Mouse (Mus musculus) forebrain, embryonic 13.5 days (tissue): ENCODE measurements around the gene Arl3. TPM values are rescaled to one million over a fixed set of nuclear protein-coding genes. Genes with fewer than 3 reads are reported as not detected.

Experiments used
- ATAC-seq: fragments of 200-750 bp; cut with Nextera tagmentation; 2 replicates; pipeline ENCODE4 v1.8.0; 2017
- H3K27ac ChIP-seq: fragments of 300-500 bp; sonication (generic); 2 replicates; pipeline ENCODE4 v1.5.1; 2015; ENCODE audit warnings: inconsistent platforms, mild to moderate bottlenecking, moderate library complexity
- H3K27me3 ChIP-seq: fragments of 300-500 bp; sonication (generic); 2 replicates; pipeline ENCODE4 v1.6.1; 2015; ENCODE audit warnings: mild to moderate bottlenecking, inconsistent platforms
- H3K36me3 ChIP-seq: fragments of 300-500 bp; sonication (generic); 2 replicates; pipeline ENCODE4 v1.6.1; 2015; ENCODE audit warnings: mild to moderate bottlenecking, inconsistent platforms; ENCODE audit not compliant: poor library complexity, severe bottlenecking
- H3K4me1 ChIP-seq: fragments of 300-500 bp; sonication (generic); 2 replicates; pipeline ENCODE4 v1.6.1; 2015; ENCODE audit warnings: inconsistent platforms
- H3K4me2 ChIP-seq: fragments of 300-500 bp; sonication (generic); 2 replicates; pipeline ENCODE4 v1.6.1; 2015; ENCODE audit warnings: inconsistent platforms, mild to moderate bottlenecking, moderate library complexity
- H3K4me3 ChIP-seq: fragments of 300-500 bp; sonication (generic); 2 replicates; pipeline ENCODE4 v1.5.1; 2015; ENCODE audit warnings: mild to moderate bottlenecking, inconsistent platforms
- H3K9ac ChIP-seq: fragments of 300-500 bp; sonication (generic); 2 replicates; pipeline ENCODE4 v1.6.1; 2015; ENCODE audit warnings: mild to moderate bottlenecking, inconsistent platforms
- H3K9me3 ChIP-seq: fragments of 300-500 bp; sonication (generic); replicated peaks from 2 replicates; pipeline ENCODE4 v1.6.1; 2016; ENCODE audit warnings: inconsistent platforms
- WGBS: fragments of 180-500 bp; shearing (Covaris S2); methylation state at CpG from one replicate; pipeline ENCODE4 v1.1.7; 2015; 5-methylcytosine and 5-hydroxymethylcytosine counted together
- polyA plus RNA-seq: library from polyadenylated mRNA; unstranded; fragments of >200 nt; fragmentation: Nextera tagmentation; extraction: Ambion mirVana; gene quantifications from 2 replicates; pipeline ENCODE4 v1.2.1, GENCODE M21; 2015

Gene Arl3
- polyA plus RNA-seq, 1 experiment from 2014 or later: 245 TPM

DNA sequence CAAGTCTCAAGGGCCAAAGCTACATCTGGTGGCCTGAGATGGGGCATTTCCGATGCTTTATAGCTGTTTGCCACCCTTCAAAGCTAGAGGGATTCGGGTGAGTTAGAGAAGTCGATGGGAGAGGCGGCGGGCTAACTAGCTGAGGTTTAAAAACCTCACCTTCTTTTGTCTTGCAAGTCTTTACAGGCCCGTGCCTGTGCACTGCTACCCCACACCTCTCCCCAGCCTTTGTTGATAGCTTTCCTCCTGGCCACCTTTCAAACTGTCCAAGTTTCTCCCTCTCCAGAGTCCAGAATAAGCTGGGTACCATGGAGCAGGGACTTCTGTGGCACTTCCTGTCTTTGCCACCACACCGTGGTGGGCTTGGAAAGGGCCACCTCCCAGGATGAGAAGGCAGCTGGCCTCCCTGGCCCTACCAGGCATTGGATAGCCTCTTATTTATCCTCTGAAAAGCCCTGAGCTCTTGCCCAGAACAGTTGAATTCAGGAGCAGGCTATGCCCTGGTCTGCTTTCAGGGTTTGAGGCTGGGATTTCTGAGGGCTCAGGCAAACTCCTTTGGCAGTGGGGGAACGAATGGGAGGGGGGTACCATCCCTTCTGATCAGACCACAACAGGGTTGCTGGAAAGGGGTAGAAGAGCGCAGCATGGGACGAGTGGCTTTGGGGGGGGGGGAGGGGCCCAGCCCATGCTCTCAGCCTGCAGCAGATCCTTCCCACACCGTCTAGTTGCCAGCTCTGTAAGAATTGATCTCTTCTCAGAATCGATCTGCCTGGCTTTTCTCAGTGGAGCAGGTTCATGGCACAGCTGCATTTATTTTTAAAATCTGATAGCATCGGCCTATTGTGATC is 43.2 kb downstream of the Arl3 start:
- Histone ChIP-seq H3K9me3 (no peaks in the 10 kb centered on the region), H3K4me1 (peaks cover 90% of the 10 kb centered on the region), H3K27ac (peak overlapping the region; percentile 91), H3K9ac (peak overlapping the region; percentile 61), H3K4me2 (peak overlapping the region; percentile 69), H3K4me3 (peak overlapping the region; percentile 32; the same call in 1 of the 2 replicates), H3K27me3 (no peaks in the 10 kb centered on the region), H3K36me3 (peaks cover 8% of the 10 kb centered on the region; the same call in 1 of the 2 replicates)
- WGBS: 8% methylated on average over 13 of the region's 13 CpGs
- ATAC-seq: no peak

DNA sequence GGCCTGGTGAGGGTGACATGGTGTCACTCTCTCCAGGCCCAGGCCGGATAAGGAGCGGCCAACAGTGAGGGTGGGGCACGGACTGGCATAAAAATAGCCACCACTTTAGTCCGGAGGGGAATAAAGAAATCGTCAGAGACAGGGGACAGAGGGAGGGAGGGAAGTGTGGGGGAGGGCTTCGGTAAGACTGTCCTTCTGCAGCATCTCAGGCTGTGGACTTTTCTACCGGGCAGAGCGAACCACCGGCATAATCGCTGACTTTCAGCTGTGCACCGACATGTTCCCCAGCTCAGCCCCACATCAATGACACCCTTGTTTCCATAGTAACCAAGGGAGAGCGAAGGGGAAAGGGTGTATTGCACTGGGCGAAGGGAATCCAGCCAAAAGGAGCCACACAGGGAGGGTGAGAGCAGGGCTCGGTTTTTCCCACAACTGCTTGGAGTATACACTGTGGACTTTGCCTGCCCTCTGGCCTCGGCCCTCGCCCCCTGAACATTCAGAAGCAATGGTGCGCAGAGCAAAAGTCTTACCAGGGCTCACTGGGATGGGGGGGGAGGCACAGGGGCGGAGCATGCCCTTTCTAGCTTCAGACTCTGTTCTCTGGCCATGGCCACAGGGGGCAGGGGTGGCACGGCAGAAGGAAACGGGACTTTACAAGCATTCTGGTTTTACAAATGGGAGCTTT is 44.3 kb downstream of the Arl3 start:
- Histone ChIP-seq H3K27me3 (no peaks in the 10 kb centered on the region), H3K27ac (peak overlapping the region; percentile 91), H3K4me3 (peak overlapping the region; percentile 32), H3K4me1 (peaks cover 100% of the 10 kb centered on the region), H3K9ac (peak overlapping the region; percentile 61), H3K9me3 (no peaks in the 10 kb centered on the region), H3K4me2 (peak overlapping the region; percentile 69), H3K36me3 (0 out of 2 replicates have a peak, but pooled peaks cover 1% of the 10 kb centered on the region)
- WGBS: under 1% methylated on average over 20 of the region's 20 CpGs
- peak; percentile 62 for ATAC-seq

DNA sequence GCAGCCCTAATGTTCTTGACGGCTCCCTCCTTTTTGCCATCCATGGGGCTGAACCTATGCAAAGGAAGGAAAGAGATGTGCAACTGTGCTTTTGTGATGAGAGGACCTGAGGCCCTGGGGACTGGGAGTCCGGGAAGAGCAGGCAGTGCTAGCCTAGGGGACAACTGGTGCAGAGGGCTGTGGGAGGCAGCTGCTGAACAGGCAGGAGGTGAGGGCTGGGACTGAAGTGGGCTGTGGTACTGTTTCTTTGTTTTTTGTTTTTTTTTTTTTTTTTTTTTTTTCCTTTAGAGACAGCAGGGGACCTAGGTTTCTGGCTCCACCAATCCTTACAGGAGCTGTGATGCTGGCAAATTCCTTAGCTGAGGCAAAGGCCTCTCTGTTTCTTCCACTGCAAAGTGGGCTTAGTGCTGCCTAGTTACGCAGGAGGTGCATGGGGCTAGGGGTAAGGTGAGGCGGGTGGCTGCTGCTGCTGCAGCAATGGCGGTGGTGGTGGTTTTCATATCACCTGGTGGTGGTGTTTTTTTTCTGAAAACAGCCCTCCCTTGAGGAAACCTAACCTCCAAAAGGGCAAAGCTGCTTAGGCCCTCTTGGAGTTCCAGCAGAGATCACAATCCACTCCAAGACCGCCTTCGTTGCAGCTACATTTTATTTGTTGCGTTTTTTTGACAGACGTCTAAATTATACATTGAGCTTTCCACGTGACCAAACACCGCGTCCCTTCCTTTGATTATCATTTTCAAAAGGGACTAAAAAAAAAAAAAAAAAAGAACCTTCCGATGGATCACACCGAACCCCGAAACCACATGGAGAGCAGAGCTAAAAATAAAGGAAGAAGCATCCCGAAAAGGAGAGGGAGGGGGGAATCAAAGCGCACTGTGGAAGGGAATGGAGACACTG is 45.1 kb downstream of the Arl3 start:
- 8% methylated on average over 17 of the region's 17 CpGs for WGBS
- Histone ChIP-seq H3K4me3 (peak overlapping the region; percentile 32), H3K9me3 (no peaks in the 10 kb centered on the region), H3K4me1 (peaks cover 100% of the 10 kb centered on the region), H3K27ac (peak overlapping the region; percentile 91), H3K4me2 (peak overlapping the region; percentile 69), H3K27me3 (no peaks in the 10 kb centered on the region), H3K9ac (peak overlapping the region; percentile 61), H3K36me3 (no peaks in the 10 kb centered on the region)
- ATAC-seq: no peak

- H3K4me2 ChIP-seq: no peak overlapping the region; the same call in 1 of the 2 replicates
- H3K9me3 ChIP-seq: no peaks in the 10 kb centered on the region
- H3K9ac ChIP-seq: peak overlapping the region; percentile 36; the same call in 1 of the 2 replicates
- no peaks in the 10 kb centered on the region for H3K36me3 ChIP-seq
- H3K27ac ChIP-seq: peak overlapping the region; percentile 95
- peak; percentile 42 for ATAC-seq
- WGBS: 37% methylated on average over 10 of the region's 10 CpGs
- H3K27me3 ChIP-seq: no peaks in the 10 kb centered on the region
- H3K4me3 ChIP-seq: no peak overlapping the region
- peaks cover 88% of the 10 kb centered on the region for H3K4me1 ChIP-seq
Measured at GRCm38 (mm10) chr19:46525691-46526631, 47.0 kb downstream of the Arl3 start.

GRCm38 (mm10) chr19:46524601-46525321 is 48.2 kb downstream of the Arl3 start:
- H3K4me2 ChIP-seq: peak overlapping the region; percentile 57
- H3K4me1 ChIP-seq: peaks cover 76% of the 10 kb centered on the region
- H3K9me3 ChIP-seq: no peaks in the 10 kb centered on the region
- no peaks in the 10 kb centered on the region for H3K27me3 ChIP-seq
- no peaks in the 10 kb centered on the region for H3K36me3 ChIP-seq
- H3K27ac ChIP-seq: peak overlapping the region; percentile 95
- 26% methylated on average over 14 of the region's 14 CpGs for WGBS
- peak overlapping the region; percentile 57; the same call in 1 of the 2 replicates for H3K9ac ChIP-seq
- ATAC-seq: no peak
- H3K4me3 ChIP-seq: no peak overlapping the region; the same call in 1 of the 2 replicates

GRCm38 (mm10) chr19:46524152-46524544 is 48.9 kb downstream of the Arl3 start:
- Histone ChIP-seq H3K27me3 (no peaks in the 10 kb centered on the region), H3K9me3 (no peaks in the 10 kb centered on the region), H3K27ac (peak overlapping the region; percentile 95), H3K4me2 (peak overlapping the region; percentile 57), H3K4me3 (peak overlapping the region; percentile 25), H3K36me3 (no peaks in the 10 kb centered on the region), H3K4me1 (peaks cover 72% of the 10 kb centered on the region), H3K9ac (peak overlapping the region; percentile 57; the same call in 1 of the 2 replicates)
- 8% methylated on average over 6 of the region's 6 CpGs for WGBS
- peak; percentile 0; the same call in 1 of the 2 replicates for ATAC-seq

GRCm38 (mm10) chr19:46523480-46524151 is 49.4 kb downstream of the Arl3 start:
- no peaks in the 10 kb centered on the region for H3K36me3 ChIP-seq
- ATAC-seq: peak; percentile 91
- 1% methylated on average over 20 of the region's 20 CpGs for WGBS
- H3K9ac ChIP-seq: peak overlapping the region; percentile 57
- no peaks in the 10 kb centered on the region for H3K9me3 ChIP-seq
- H3K4me3 ChIP-seq: peak overlapping the region; percentile 25
- no peaks in the 10 kb centered on the region for H3K27me3 ChIP-seq
- peak overlapping the region; percentile 95 for H3K27ac ChIP-seq
- peaks cover 71% of the 10 kb centered on the region for H3K4me1 ChIP-seq
- H3K4me2 ChIP-seq: peak overlapping the region; percentile 57

DNA sequence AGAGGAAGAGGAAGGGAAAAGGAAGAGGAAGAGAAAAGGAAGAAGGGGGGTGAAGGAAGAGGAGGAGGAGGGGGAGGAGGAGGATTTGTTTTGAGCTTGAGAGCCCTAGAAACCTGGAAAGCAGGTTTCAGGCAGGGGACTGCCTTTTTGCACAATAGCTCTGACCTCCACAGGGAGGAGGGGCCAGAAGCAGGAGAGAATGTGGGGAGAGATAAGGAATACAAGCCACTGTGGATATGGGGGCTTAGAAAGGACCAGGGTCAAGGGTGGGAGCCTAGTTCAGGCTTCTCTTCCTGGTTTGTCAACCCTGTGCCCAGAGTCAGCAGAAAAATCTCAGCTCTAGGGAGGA is 49.9 kb downstream of the Arl3 start:
- H3K36me3 ChIP-seq: no peaks in the 10 kb centered on the region
- H3K27me3 ChIP-seq: no peaks in the 10 kb centered on the region
- peak overlapping the region; percentile 25; the same call in 1 of the 2 replicates for H3K4me3 ChIP-seq
- H3K4me1 ChIP-seq: peaks cover 71% of the 10 kb centered on the region
- no peaks in the 10 kb centered on the region for H3K9me3 ChIP-seq
- H3K27ac ChIP-seq: peak overlapping the region; percentile 95
- H3K4me2 ChIP-seq: peak overlapping the region; percentile 57
- no peak for ATAC-seq
- peak overlapping the region; percentile 57 for H3K9ac ChIP-seq

DNA sequence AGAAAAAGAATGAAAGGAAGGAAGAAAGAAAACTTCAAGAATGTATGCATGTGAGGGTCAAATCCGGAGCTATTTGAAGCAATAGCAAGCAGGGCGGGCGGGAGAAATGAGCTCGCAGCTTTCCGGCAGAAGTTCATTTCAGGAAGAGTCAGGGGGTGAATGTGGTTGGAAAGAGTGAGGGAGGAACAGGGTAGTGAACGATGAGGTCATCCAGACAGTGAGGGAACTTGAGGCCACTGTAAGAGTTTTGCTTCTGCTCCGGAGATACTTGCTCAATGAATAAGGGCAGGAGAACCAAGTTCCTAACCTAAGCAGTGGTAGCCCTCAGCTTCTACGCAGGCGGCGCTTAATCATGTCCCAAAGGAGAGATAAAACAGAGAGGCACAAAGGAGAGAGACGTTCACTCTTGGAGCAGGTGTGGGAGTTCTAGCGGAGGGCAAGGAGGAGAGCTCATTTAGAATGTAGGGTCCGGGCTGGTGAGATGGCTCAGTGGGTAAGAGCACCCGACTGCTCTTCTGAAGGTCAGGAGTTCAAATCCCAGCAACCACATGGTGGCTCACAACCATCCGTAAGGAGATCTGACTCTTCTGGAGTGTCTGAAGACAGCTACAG is 50.5 kb downstream of the Arl3 start:
- Histone ChIP-seq H3K4me2 (no peak overlapping the region), H3K27ac (peak overlapping the region; percentile 95), H3K9ac (no peak overlapping the region), H3K4me3 (no peak overlapping the region), H3K36me3 (no peaks in the 10 kb centered on the region), H3K27me3 (no peaks in the 10 kb centered on the region), H3K9me3 (no peaks in the 10 kb centered on the region), H3K4me1 (peaks cover 71% of the 10 kb centered on the region)
- WGBS: 42% methylated on average over 15 of the region's 15 CpGs
- no peak for ATAC-seq

- Histone ChIP-seq H3K9ac (no peak overlapping the region), H3K4me3 (no peak overlapping the region), H3K36me3 (peaks cover 1% of the 10 kb centered on the region), H3K9me3 (no peaks in the 10 kb centered on the region), H3K27ac (no peak overlapping the region), H3K27me3 (no peaks in the 10 kb centered on the region), H3K4me2 (no peak overlapping the region), H3K4me1 (peaks cover 66% of the 10 kb centered on the region)
- no peak for ATAC-seq
Measured at GRCm38 (mm10) chr19:46521698-46522097, 51.3 kb downstream of the Arl3 start.
